Mouse (Mus musculus) intestine, postnatal 0 days (tissue): ENCODE measurements around the gene Cul4a. TPM values are rescaled to one million over a fixed set of nuclear protein-coding genes. Genes with fewer than 3 reads are reported as not detected.
A peak's percentile ranks its signal among the peaks of the same experiment; 100 is the strongest.

ENCODE experiments used
- ATAC-seq: fragments of 200-750 bp; cut with Nextera tagmentation; 2 replicates; pipeline ENCODE4 v1.8.0; 2017; ENCODE audit warnings: mild to moderate bottlenecking, moderate TSS enrichment, moderate library complexity
- H3K27ac ChIP-seq: fragments of 300-500 bp; sonication (generic); 2 replicates; pipeline ENCODE4 v1.5.1; 2014; ENCODE audit warnings: mild to moderate bottlenecking, low read depth, low read length, moderate library complexity
- H3K27me3 ChIP-seq: fragments of 300-500 bp; sonication (generic); replicated peaks from 2 replicates; pipeline ENCODE4 v1.6.1; 2014; ENCODE audit warnings: low read length, mixed read lengths; ENCODE audit not compliant: control insufficient read depth, insufficient read depth
- H3K36me3 ChIP-seq: fragments of 300-500 bp; sonication (generic); 2 replicates; pipeline ENCODE4 v1.6.1; 2014; ENCODE audit warnings: mild to moderate bottlenecking, moderate library complexity; ENCODE audit not compliant: control insufficient read depth, insufficient read depth
- H3K4me1 ChIP-seq: fragments of 300-500 bp; sonication (generic); replicated peaks from 2 replicates; pipeline ENCODE4 v1.6.1; 2014; ENCODE audit warnings: antibody characterized with exemption, low read length, mixed read lengths; ENCODE audit not compliant: control insufficient read depth, insufficient read depth
- H3K4me2 ChIP-seq: fragments of 300-500 bp; sonication (generic); replicated peaks from 2 replicates; pipeline ENCODE4 v1.6.1; 2014; ENCODE audit warnings: low read depth, mild to moderate bottlenecking, moderate library complexity
- H3K4me3 ChIP-seq: fragments of 300-500 bp; sonication (generic); 2 replicates; pipeline ENCODE4 v1.5.1; 2014; ENCODE audit warnings: low read depth, low read length
- H3K9ac ChIP-seq: fragments of 300-500 bp; sonication (generic); 2 replicates; pipeline ENCODE4 v1.6.1; 2014; ENCODE audit warnings: mild to moderate bottlenecking, low read depth, low read length
- H3K9me3 ChIP-seq: fragments of 300-500 bp; sonication (generic); 2 replicates; pipeline ENCODE4 v1.6.1; 2016; ENCODE audit warnings: mixed run types; ENCODE audit not compliant: control insufficient read depth
- CTCF ChIP-seq: sonication (generic); IDR thresholded peaks from 2 replicates; pipeline ENCODE4 v1.5.1; 2016; ENCODE audit warnings: low read depth, mild to moderate bottlenecking, control low read depth, antibody characterized with exemption, moderate library complexity
- WGBS: fragments of 180-500 bp; shearing (Covaris S2); extraction: QIAGEN DNeasy Blood & Tissue Kit; methylation state at CpG from one replicate; pipeline ENCODE4 v1.1.7; 2014; 5-methylcytosine and 5-hydroxymethylcytosine counted together
- polyA plus RNA-seq: library from polyadenylated mRNA; unstranded; fragments of >200 nt; fragmentation: Nextera tagmentation; extraction: Ambion mirVana; gene quantifications from 2 replicates; pipeline ENCODE4 v1.2.1, GENCODE M21; 2015

The Cul4a gene
- polyA plus RNA-seq, 1 experiment from 2014 or later = 44.9 TPM

- WGBS = 92% methylated on average over 2 of the region's 2 CpGs
- H3K4me2 ChIP-seq = no peak overlapping the region
Measured at GRCm38 (mm10) chr8:13150929-13151328, 45.5 kb downstream of the Cul4a start.

GRCm38 (mm10) chr8:13154099-13154498 lies 48.7 kb downstream of the Cul4a start:
- WGBS = 78% methylated on average over 9 of the region's 9 CpGs
- no peak for ATAC-seq
- no peak overlapping the region for H3K4me3 ChIP-seq

More at GRCm38 (mm10) chr8:13150929-13151328, 45.5 kb downstream of the Cul4a start:
- no peak overlapping the region for H3K4me3 ChIP-seq
- no peaks in the 10 kb centered on the region for H3K27me3 ChIP-seq
- no peak; the same call in 1 of the 2 replicates for ATAC-seq
- TF ChIP-seq CTCF = no peak
- no peaks in the 10 kb centered on the region for H3K9me3 ChIP-seq
- no peak overlapping the region for H3K9ac ChIP-seq
- H3K36me3 ChIP-seq = peaks cover 34% of the 10 kb centered on the region
- H3K4me1 ChIP-seq = no peaks in the 10 kb centered on the region
- H3K27ac ChIP-seq = no peak overlapping the region

DNA sequence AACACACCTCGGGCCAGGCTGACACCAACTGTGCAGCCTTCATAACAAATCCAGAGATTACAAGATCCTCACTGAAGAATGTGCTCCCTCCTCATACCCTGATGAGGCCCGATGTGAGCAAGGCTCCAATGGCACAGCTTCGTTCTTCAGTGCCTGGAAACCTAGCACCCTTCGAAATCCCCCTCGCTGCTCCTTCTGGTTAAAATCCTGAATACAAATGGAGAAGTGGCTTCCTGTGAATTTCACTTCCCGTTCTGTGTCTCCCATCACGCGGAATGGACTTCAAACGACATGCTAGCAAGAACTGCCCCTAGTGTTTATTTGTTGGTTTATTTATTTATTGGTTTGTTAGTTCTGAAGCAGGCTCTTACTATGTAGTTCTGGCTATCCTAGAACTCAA lies 49.9 kb downstream of the Cul4a start:
- ATAC-seq = no peak
- Histone ChIP-seq H3K9me3 (no peaks in the 10 kb centered on the region), H3K27ac (no peak overlapping the region), H3K9ac (no peak overlapping the region), H3K4me3 (no peak overlapping the region), H3K4me1 (no peaks in the 10 kb centered on the region), H3K27me3 (no peaks in the 10 kb centered on the region), H3K36me3 (0 out of 2 replicates have a peak, but pooled peaks cover 11% of the 10 kb centered on the region), H3K4me2 (no peak overlapping the region)
- 67% methylated on average over 9 of the region's 9 CpGs for WGBS
- TF ChIP-seq CTCF = no peak

More at GRCm38 (mm10) chr8:13154099-13154498, 48.7 kb downstream of the Cul4a start:
- Histone ChIP-seq H3K27ac (no peak overlapping the region), H3K9me3 (no peaks in the 10 kb centered on the region), H3K27me3 (no peaks in the 10 kb centered on the region), H3K36me3 (0 out of 2 replicates have a peak, but pooled peaks cover 12% of the 10 kb centered on the region), H3K9ac (no peak overlapping the region), H3K4me2 (no peak overlapping the region), H3K4me1 (no peaks in the 10 kb centered on the region)
- TF ChIP-seq CTCF = no peak

GRCm38 (mm10) chr8:13156327-13157097 lies 51.1 kb downstream of the Cul4a start:
- no peaks in the 10 kb centered on the region for H3K9me3 ChIP-seq
- H3K4me3 ChIP-seq = no peak overlapping the region
- no peak for ATAC-seq
- no peak overlapping the region for H3K4me2 ChIP-seq
- no peaks in the 10 kb centered on the region for H3K4me1 ChIP-seq
- H3K27me3 ChIP-seq = no peaks in the 10 kb centered on the region
- no peak overlapping the region for H3K9ac ChIP-seq
- no peak overlapping the region for H3K27ac ChIP-seq
- H3K36me3 ChIP-seq = 0 out of 2 replicates have a peak, but pooled peaks cover 6% of the 10 kb centered on the region
- WGBS = 71% methylated on average over 12 of the region's 12 CpGs
- TF ChIP-seq CTCF = no peak

DNA sequence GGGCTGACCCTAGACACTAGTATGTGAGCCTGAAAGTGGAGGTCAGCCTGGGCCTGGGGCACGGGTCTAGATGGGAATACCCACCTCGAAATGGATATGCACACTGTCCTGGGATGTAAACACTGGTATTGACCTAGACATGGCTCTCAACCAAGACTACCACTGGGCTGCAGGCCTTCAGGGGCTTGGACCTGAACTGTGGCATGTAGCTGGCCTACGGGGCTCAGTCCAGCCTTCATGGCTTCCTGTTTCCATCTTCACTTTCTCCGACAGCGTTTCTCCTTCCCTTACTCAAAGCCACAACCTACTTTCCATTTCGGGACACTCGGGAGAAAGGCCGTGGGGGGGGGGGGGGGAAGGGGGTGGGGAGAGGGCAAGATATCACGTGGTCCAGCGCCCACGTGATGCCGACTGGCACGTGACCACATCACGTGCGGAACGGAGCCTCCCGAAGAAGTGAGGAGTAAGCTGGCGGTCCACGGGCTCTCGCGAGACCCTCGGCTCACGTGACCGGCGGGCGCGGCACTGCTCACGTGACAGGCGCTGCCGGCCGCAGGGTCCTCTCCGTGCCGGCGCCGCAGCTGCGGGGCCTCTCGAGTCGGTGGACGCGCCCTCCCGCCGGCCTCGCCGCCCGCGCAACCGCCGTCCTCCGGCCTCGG lies 53.4 kb downstream of the Cul4a start, which contains the start of gene Lamp1:
Gene Lamp1, plus strand, starts transcription at position 444 of the 659 bp plus-strand sequence.
- peak within 1 kb of the TSS; percentile 100 for H3K9ac ChIP-seq
- peaks cover 3% of the 10 kb centered on the region; the same call in 1 of the 2 replicates for H3K36me3 ChIP-seq
- no peaks in the 10 kb centered on the region for H3K27me3 ChIP-seq
- H3K9me3 ChIP-seq = no peaks in the 10 kb centered on the region
- no peak for TF ChIP-seq CTCF
- H3K4me3 ChIP-seq = peak within 1 kb of the TSS; percentile 98
- H3K4me2 ChIP-seq = peak within 1 kb of the TSS; percentile 89
- H3K4me1 ChIP-seq = no peaks in the 10 kb centered on the region
- WGBS = under 1% methylated on average over 32 of the region's 50 CpGs
- peak; percentile 90 for ATAC-seq
- H3K27ac ChIP-seq = peak within 1 kb of the TSS; percentile 96

- TF ChIP-seq CTCF = no peak
Measured at GRCm38 (mm10) chr8:13159377-13159881, 54.0 kb downstream of the Cul4a start.

More at GRCm38 (mm10) chr8:13159377-13159881, 54.0 kb downstream of the Cul4a start:
- WGBS = 0% methylated on average over 44 of the region's 49 CpGs
- Histone ChIP-seq H3K27me3 (no peaks in the 10 kb centered on the region), H3K9ac (peak overlapping the region; percentile 100), H3K9me3 (no peaks in the 10 kb centered on the region), H3K27ac (peak overlapping the region; percentile 96), H3K4me1 (no peaks in the 10 kb centered on the region), H3K4me3 (peak overlapping the region; percentile 98), H3K36me3 (no peaks in the 10 kb centered on the region; the same call in 1 of the 2 replicates), H3K4me2 (peak overlapping the region; percentile 89)
- ATAC-seq = peak; percentile 61
